Mouse (Mus musculus) heart, embryonic 14.5 days (tissue): ENCODE measurements at regions not wholly inside any gene's neighbourhood (a gene's known extent, or its start where the extent isn't known, plus 50 kb on each side); places are given as distances from the start of the nearest gene placed in this dataset.
"Not testable (repeated sequence)": the region's sequence is repeated elsewhere in the genome, so short reads cannot be mapped to it uniquely, and the experiment has no call there.

Experiments used
- ATAC-seq: fragments of 200-750 bp; cut with Nextera tagmentation; 2 replicates; pipeline ENCODE4 v1.8.0; 2017; ENCODE audit warnings: low read depth, moderate TSS enrichment; ENCODE audit not compliant: insufficient number of reproducible peaks, insufficient read depth, low FRiP score
- H3K27ac ChIP-seq, 2 experiments: fragments of 200-500 bp in 1 of 2; fragments of 300-500 bp in 1 of 2; sonication (generic) in 1 of 2; replicated peaks in 1 of 2; 2 replicates each; pipeline ENCODE4 v1.5.1; 2012 to 2014; ENCODE audit warnings: low read depth in 2 of 2, low read length in 2 of 2, control low read depth in 1 of 2, mild to moderate bottlenecking in 1 of 2, mixed read lengths in 1 of 2; ENCODE audit not compliant: control insufficient read depth in 1 of 2, insufficient read depth in 1 of 2
- H3K27me3 ChIP-seq: fragments of 300-500 bp; sonication (generic); 2 replicates; pipeline ENCODE4 v1.6.1; 2014; ENCODE audit warnings: mild to moderate bottlenecking, low read length, control low read depth; ENCODE audit not compliant: control insufficient read depth, insufficient read depth
- H3K36me3 ChIP-seq: fragments of 300-500 bp; sonication (generic); 2 replicates; pipeline ENCODE4 v1.6.1; 2014; ENCODE audit warnings: mild to moderate bottlenecking, control low read depth, low read length, mixed read lengths; ENCODE audit not compliant: control insufficient read depth, insufficient read depth
- H3K4me1 ChIP-seq, 2 experiments: fragments of 200-500 bp in 1 of 2; fragments of 300-500 bp in 1 of 2; sonication (generic) in 1 of 2; 2 replicates each; pipeline ENCODE4 v1.6.1; 2012 to 2014; ENCODE audit warnings: low read length in 2 of 2, control low read depth in 1 of 2, mixed read lengths in 1 of 2; ENCODE audit not compliant: control insufficient read depth in 2 of 2, insufficient read depth in 2 of 2
- H3K4me2 ChIP-seq: fragments of 300-500 bp; sonication (generic); 2 replicates; pipeline ENCODE4 v1.6.1; 2014; ENCODE audit warnings: mild to moderate bottlenecking, low read length
- H3K4me3 ChIP-seq, 2 experiments: fragments of 200-500 bp in 1 of 2; fragments of 300-500 bp in 1 of 2; sonication (generic) in 1 of 2; 2 replicates each; pipeline ENCODE4 v1.5.1; 2012 to 2014; ENCODE audit warnings: low read length in 2 of 2, mild to moderate bottlenecking in 2 of 2, control low read depth in 1 of 2, low read depth in 1 of 2, moderate library complexity in 1 of 2; ENCODE audit not compliant: control insufficient read depth in 1 of 2, insufficient read depth in 1 of 2
- H3K9ac ChIP-seq: fragments of 300-500 bp; sonication (generic); 2 replicates; pipeline ENCODE4 v1.6.1; 2014; ENCODE audit warnings: mild to moderate bottlenecking, low read length
- H3K9me3 ChIP-seq: fragments of 300-500 bp; sonication (generic); 2 replicates; pipeline ENCODE4 v1.6.1; 2016; ENCODE audit warnings: low read length, control low read depth; ENCODE audit not compliant: control insufficient read depth
- WGBS: fragments of 180-500 bp; shearing (Covaris S2); extraction: QIAGEN DNeasy Blood & Tissue Kit; methylation state at CpG from one replicate; pipeline ENCODE4 v1.1.7; 2014; 5-methylcytosine and 5-hydroxymethylcytosine counted together

DNA sequence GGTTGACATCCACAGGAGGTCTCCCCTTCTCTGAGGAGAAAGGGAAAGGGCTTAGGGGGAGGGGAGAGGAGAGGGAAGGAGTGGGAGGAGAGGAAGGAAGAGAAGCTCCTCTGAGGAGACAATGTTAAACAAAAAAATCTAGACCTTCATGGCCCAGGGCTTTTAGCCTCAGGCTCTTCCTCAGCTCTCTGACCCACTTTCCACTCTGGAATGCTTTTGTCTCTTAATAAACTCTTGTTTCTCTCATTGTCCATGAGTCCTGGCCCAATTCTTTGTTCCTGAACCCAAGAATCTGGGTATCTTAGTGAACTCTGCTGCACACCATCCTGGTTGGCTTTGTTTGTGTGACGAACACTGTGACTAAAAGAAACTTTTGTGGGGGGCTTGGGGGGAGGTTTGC, 325.0 kb downstream of the Eipr1 start:
- no peak for ATAC-seq
- WGBS: 69% methylated on average over 1 of the region's 1 CpGs
- no peak overlapping the region for H3K4me3 ChIP-seq
- H3K9me3 ChIP-seq: no peaks in the 10 kb centered on the region
- H3K27me3 ChIP-seq: no peaks in the 10 kb centered on the region
- no peak overlapping the region for H3K9ac ChIP-seq
- H3K36me3 ChIP-seq: no peaks in the 10 kb centered on the region
- H3K27ac ChIP-seq: no peak overlapping the region
- no peak overlapping the region for H3K4me2 ChIP-seq
- H3K4me1 ChIP-seq: no peaks in the 10 kb centered on the region

- H3K9me3 ChIP-seq: no peaks in the 10 kb centered on the region
- 86% methylated on average over 1 of the region's 1 CpGs for WGBS
- H3K9ac ChIP-seq: no peak overlapping the region
- H3K4me1 ChIP-seq: no peaks in the 10 kb centered on the region; a peak in 1 of 4 replicates
- H3K27me3 ChIP-seq: no peaks in the 10 kb centered on the region
- H3K27ac ChIP-seq: no peak overlapping the region
- no peaks in the 10 kb centered on the region for H3K36me3 ChIP-seq
- H3K4me3 ChIP-seq: no peak overlapping the region
- no peak for ATAC-seq
- no peak overlapping the region for H3K4me2 ChIP-seq
Observed at GRCm38 (mm10) chr12:29079011-29079410, 327.4 kb downstream of the Eipr1 start.

DNA sequence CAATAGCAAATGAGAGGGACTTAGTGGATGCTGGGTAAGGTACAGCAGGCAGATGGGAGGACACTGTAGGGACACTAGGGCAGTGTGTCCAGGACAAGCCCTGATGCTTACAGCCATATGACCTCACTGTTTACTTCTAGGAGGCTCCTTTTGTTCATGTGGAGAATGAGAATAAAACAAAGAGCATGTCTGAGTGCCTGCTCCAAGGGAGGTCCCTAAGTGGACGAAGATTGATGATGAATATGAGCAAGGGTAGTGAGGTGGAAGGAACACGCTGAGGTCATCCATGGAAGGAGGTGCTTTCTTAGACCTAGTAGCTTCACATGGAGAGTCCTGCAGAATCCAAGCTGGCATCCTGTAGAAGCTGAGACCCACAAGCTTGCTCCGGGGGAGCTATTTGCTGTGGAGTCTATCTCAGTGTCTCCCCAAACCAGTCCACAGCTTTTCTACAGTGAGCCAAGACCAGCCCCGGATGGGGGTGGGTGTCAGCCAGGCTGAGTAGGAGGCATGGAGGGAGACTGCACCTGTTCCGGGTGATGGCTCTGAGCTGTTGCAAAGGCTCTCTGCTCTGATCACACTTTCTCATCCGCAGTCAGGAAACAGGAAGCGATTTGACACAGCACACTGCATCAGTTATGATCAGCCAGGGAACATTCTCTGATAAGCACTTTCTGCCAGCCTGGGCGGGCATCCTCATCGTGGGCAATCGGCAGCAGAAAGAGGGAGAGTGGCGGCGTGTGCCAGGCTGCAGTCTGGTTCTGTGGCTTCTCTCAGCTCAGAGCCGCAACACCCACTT, 332.0 kb downstream of the Eipr1 start:
- WGBS: 53% methylated on average over 13 of the region's 13 CpGs
- H3K36me3 ChIP-seq: no peaks in the 10 kb centered on the region
- H3K27ac ChIP-seq: no peak overlapping the region
- no peaks in the 10 kb centered on the region for H3K9me3 ChIP-seq
- ATAC-seq: no peak
- no peaks in the 10 kb centered on the region for H3K27me3 ChIP-seq
- no peak overlapping the region for H3K4me2 ChIP-seq
- no peak overlapping the region for H3K4me3 ChIP-seq
- H3K4me1 ChIP-seq: no peaks in the 10 kb centered on the region; a peak in 1 of 4 replicates
- no peak overlapping the region for H3K9ac ChIP-seq

GRCm38 (mm10) chr12:29087245-29087644, 335.6 kb downstream of the Eipr1 start:
- H3K4me2 ChIP-seq, H3K27me3 ChIP-seq, H3K27ac ChIP-seq, H3K9me3 ChIP-seq, H3K36me3 ChIP-seq, H3K4me1 ChIP-seq, H3K9ac ChIP-seq, ATAC-seq, H3K4me3 ChIP-seq: not testable (repeated sequence)
- 78% methylated on average over 2 of the region's 2 CpGs for WGBS

- no peak overlapping the region for H3K27ac ChIP-seq
- no peaks in the 10 kb centered on the region for H3K36me3 ChIP-seq
Observed at GRCm38 (mm10) chr12:29089634-29090033, 338.0 kb downstream of the Eipr1 start.

DNA sequence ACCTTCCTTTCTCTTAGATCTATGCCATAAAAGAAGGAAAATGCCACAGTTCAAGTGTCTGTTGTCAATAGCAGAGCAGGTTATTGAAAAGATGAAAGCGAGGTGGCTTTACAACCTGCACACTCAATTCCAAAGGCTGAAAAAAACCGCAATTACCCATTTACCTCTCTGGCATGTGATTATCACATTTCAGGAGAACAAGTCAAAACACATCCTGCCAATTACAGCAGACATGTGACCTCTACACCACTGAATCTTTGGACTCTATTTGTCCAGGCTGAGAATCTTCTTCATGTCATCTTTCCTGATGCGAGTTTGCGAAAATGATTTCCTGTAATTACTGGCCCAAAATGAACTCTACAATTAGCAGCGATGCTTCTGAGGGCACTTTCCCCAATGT, 338.8 kb downstream of the Eipr1 start:
- Histone ChIP-seq H3K9ac (no peak overlapping the region), H3K4me1 (no peaks in the 10 kb centered on the region; a peak in 1 of 4 replicates), H3K4me2 (no peak overlapping the region), H3K4me3 (no peak overlapping the region), H3K9me3 (no peaks in the 10 kb centered on the region), H3K36me3 (no peaks in the 10 kb centered on the region), H3K27ac (no peak overlapping the region), H3K27me3 (no peaks in the 10 kb centered on the region)
- ATAC-seq: no peak
- WGBS: 84% methylated on average over 5 of the region's 5 CpGs

More at GRCm38 (mm10) chr12:29089634-29090033, 338.0 kb downstream of the Eipr1 start:
- Histone ChIP-seq H3K4me2 (no peak overlapping the region), H3K4me3 (no peak overlapping the region), H3K4me1 (no peaks in the 10 kb centered on the region; a peak in 1 of 4 replicates), H3K27me3 (no peaks in the 10 kb centered on the region), H3K9me3 (no peaks in the 10 kb centered on the region), H3K9ac (no peak overlapping the region)
- 46% methylated on average over 3 of the region's 3 CpGs for WGBS
- ATAC-seq: no peak

DNA sequence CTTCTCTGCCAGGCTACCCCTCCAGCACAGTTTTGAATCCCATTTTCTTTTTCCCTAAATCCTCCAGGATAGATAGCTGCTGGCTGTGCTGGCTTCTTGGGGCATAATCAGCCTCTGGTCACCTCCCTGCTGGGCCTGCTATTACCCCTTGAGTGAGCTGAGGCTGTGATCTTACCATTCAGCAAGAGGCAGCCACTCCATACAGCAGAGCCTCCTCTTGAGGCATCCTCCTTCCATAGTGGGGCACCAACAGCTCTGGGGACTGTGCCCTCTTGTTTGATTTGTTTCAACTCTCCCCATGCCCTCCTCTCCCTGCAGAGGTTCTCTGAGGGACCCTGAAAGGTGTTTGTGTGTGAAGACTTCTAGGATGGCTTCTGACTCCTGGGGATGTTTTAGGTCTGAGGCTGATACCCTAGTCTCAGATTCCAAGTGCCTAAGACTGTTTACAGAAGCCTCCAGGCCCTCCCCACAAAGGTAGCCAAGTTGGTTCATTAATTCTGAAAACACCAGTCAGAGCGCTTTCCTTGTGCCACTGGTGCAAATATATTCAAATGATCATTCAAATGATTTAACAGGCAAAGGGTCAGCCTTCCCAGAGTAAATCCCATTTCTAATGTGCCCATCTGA, 343.9 kb downstream of the Eipr1 start:
- no peak overlapping the region for H3K4me2 ChIP-seq

More for the DNA sequence above, 343.9 kb downstream of the Eipr1 start:
- H3K36me3 ChIP-seq: no peaks in the 10 kb centered on the region
- H3K4me3 ChIP-seq: no peak overlapping the region
- no peaks in the 10 kb centered on the region for H3K9me3 ChIP-seq
- no peaks in the 10 kb centered on the region for H3K27me3 ChIP-seq
- H3K9ac ChIP-seq: no peak overlapping the region
- WGBS: 42% methylated on average over 1 of the region's 1 CpGs
- H3K27ac ChIP-seq: no peak overlapping the region
- peaks cover 8 to 9% of the 10 kb centered on the region in 2 experiments for H3K4me1 ChIP-seq
- no peak for ATAC-seq
